Mouse (Mus musculus) stomach, embryonic 14.5 days (tissue): ENCODE data around the gene Gm4763. TPM values are rescaled to one million over a fixed set of nuclear protein-coding genes. Genes with fewer than 3 reads are reported as not detected.
A peak's percentile ranks its signal among the peaks of the same experiment; 100 is the strongest.
"Not testable (repeated sequence)": the region's sequence is repeated elsewhere in the genome, so short reads cannot be mapped to it uniquely, and the experiment has no call there.

Source experiments
- ATAC-seq: fragments of 200-750 bp; cut with Nextera tagmentation; 2 replicates; pipeline ENCODE4 v1.8.0; 2017; ENCODE audit warnings: low read depth, moderate TSS enrichment; ENCODE audit not compliant: insufficient number of reproducible peaks, insufficient read depth, low FRiP score
- H3K27ac ChIP-seq: fragments of 300-500 bp; sonication (generic); 2 replicates; pipeline ENCODE4 v1.5.1; 2014; ENCODE audit warnings: mild to moderate bottlenecking, low read length, moderate library complexity, mixed read lengths
- H3K27me3 ChIP-seq: fragments of 300-500 bp; sonication (generic); 2 replicates; pipeline ENCODE4 v1.6.1; 2014; ENCODE audit warnings: low read length, control low read depth, mixed read lengths; ENCODE audit not compliant: control insufficient read depth, insufficient read depth
- H3K36me3 ChIP-seq: fragments of 300-500 bp; sonication (generic); 2 replicates; pipeline ENCODE4 v1.6.1; 2014; ENCODE audit warnings: mild to moderate bottlenecking, control low read depth, low read length, moderate library complexity, mixed read lengths; ENCODE audit not compliant: control insufficient read depth, insufficient read depth
- H3K4me1 ChIP-seq: fragments of 300-500 bp; sonication (generic); 2 replicates; pipeline ENCODE4 v1.6.1; 2014; ENCODE audit warnings: low read length, control low read depth, mixed read lengths; ENCODE audit not compliant: control insufficient read depth, insufficient read depth
- H3K4me2 ChIP-seq: fragments of 300-500 bp; sonication (generic); replicated peaks from 2 replicates; pipeline ENCODE4 v1.6.1; 2014; ENCODE audit warnings: low read depth, low read length, control low read depth
- H3K4me3 ChIP-seq: fragments of 300-500 bp; sonication (generic); 2 replicates; pipeline ENCODE4 v1.5.1; 2014; ENCODE audit warnings: low read depth, low read length, control low read depth
- H3K9ac ChIP-seq: fragments of 300-500 bp; sonication (generic); replicated peaks from 2 replicates; pipeline ENCODE4 v1.6.1; 2014; ENCODE audit warnings: low read depth, mild to moderate bottlenecking, control low read depth, low read length, moderate library complexity, mixed read lengths
- H3K9me3 ChIP-seq: fragments of 300-500 bp; sonication (generic); 2 replicates; pipeline ENCODE4 v1.6.1; 2016; ENCODE audit warnings: low read depth, low read length, control low read depth; ENCODE audit not compliant: control insufficient read depth
- WGBS: fragments of 180-500 bp; shearing (Covaris S2); extraction: QIAGEN DNeasy Blood & Tissue Kit; methylation state at CpG from one replicate; pipeline ENCODE4 v1.1.7; 2014; 5-methylcytosine and 5-hydroxymethylcytosine counted together
- polyA plus RNA-seq: library from polyadenylated mRNA; unstranded; fragments of >200 nt; fragmentation: Nextera tagmentation; extraction: Ambion mirVana; gene quantifications from 2 replicates; pipeline ENCODE4 v1.2.1, GENCODE M21; 2014

Gm4763 gene
- polyA plus RNA-seq, 1 experiment from 2014 or later = not detected

DNA sequence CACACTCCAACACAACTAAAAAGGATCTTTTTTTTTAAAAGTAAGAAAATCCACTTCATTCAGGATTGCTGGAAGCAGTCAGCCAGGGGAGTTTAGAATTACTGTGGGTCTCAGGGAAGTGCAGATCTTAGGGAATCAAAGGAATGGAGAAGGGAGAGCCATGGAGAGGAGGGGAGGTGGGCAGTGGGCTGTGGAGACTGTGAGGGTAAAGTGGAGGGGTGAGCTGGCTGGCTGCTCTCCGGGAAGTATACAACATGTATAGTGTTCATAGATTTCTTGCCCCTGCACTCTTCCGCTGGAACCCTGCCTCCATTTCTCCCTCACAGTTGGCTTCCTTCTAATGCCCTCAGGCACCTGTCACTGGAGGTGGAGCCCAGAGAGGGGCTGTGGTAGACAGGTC is 24.9 kb upstream of the Gm4763 start:
- no peak overlapping the region for H3K27ac ChIP-seq
- no peak overlapping the region for H3K4me3 ChIP-seq
- 74% methylated on average over 2 of the region's 2 CpGs for WGBS
- no peak overlapping the region for H3K9ac ChIP-seq
- H3K27me3 ChIP-seq = no peaks in the 10 kb centered on the region
- H3K9me3 ChIP-seq = no peaks in the 10 kb centered on the region
- no peak for ATAC-seq
- H3K36me3 ChIP-seq = no peaks in the 10 kb centered on the region
- no peak overlapping the region for H3K4me2 ChIP-seq
- H3K4me1 ChIP-seq = no peaks in the 10 kb centered on the region

DNA sequence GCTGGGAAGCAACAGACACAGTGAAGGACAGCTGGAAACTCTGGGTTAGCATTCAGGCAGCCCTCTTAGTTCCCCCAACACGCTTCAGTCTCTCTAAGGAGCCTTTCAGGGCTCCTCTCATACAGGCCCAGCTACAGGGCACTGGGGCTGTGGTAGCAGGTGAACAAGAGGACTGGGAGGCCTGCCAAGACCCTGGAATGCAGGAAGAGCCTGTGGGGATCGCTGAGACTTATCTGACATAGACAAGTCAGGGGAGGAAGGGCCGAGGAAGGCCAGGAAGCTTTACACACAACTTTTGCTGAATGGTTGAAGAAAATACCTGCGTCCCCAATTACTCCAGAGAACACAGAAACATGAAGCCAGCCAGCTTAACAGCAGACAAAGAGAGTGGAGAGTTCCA is 24.0 kb upstream of the Gm4763 start:
- WGBS = 48% methylated on average over 4 of the region's 4 CpGs
- H3K27me3 ChIP-seq = no peaks in the 10 kb centered on the region
- no peaks in the 10 kb centered on the region for H3K4me1 ChIP-seq
- H3K27ac ChIP-seq = no peak overlapping the region
- no peak overlapping the region for H3K4me3 ChIP-seq
- H3K4me2 ChIP-seq = no peak overlapping the region
- H3K9ac ChIP-seq = no peak overlapping the region
- H3K36me3 ChIP-seq = no peaks in the 10 kb centered on the region
- no peak for ATAC-seq
- H3K9me3 ChIP-seq = no peaks in the 10 kb centered on the region

DNA sequence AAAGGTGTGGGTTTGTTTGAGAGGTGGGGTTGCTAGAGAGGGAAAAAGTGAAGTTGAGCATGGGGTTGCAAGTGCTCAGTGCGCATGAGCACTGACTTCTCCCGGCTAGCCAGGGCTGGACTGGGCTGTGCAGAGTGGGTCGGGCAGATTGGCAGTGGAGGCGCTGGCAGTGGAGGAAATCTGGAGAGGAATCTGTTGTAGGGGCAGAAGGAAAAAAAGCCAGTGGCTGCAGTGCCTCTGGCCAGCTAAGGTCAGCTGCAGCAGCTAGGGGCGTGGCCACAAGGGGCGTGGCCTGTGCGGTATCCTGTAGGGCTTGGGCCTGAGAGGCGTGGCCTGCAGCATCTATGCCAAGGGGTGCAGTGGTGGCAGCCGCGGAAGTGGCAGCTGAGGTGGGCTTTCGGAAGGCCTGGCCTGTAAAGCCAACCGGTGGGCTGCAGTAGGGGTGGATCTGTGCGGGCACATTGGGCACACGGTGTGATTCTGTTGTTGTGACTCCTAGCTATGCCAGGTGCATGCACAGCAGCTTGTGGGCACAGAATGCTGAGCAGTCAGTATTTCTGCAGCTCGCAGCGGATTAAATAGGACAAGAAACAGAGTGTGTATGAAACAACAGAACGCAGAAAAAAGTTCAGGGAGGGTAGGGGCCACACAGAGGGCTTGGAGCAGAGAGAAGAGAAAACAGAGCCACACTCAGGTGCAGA is 9.4 kb upstream of the Gm4763 start:
- H3K36me3 ChIP-seq = no peaks in the 10 kb centered on the region
- H3K4me3 ChIP-seq = no peak overlapping the region
- 0 out of 2 replicates have a peak overlapping the region, but pooled peaks have one; percentile 16 for H3K4me2 ChIP-seq
- peak; percentile 61; the same call in 1 of the 2 replicates for ATAC-seq
- no peaks in the 10 kb centered on the region for H3K9me3 ChIP-seq
- H3K9ac ChIP-seq = no peak overlapping the region
- 17% methylated on average over 17 of the region's 17 CpGs for WGBS
- no peaks in the 10 kb centered on the region for H3K27me3 ChIP-seq
- H3K4me1 ChIP-seq = 0 out of 2 replicates have a peak, but pooled peaks cover 3% of the 10 kb centered on the region
- no peak overlapping the region for H3K27ac ChIP-seq

DNA sequence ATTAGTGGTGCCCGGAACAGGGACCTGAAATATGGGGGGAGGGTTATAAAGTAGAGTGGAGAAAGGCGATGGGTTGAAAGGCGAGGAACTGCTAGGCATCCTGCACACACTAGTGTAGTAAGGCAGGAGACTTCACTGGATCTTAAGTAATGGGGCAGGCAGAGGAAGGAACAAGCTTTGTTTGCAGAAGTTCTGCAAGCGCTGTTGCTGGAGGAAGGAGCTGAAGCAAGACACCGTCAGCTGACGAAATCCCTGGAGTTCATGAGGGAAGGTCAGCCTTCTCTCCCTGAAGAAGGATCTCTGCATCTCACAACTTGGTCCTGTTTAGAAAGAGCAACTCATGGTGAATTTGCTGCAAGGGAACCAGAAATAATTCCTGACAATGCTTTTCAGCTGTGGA is 11.7 kb downstream of the Gm4763 start:
- H3K27me3 ChIP-seq = no peaks in the 10 kb centered on the region
- H3K27ac ChIP-seq = no peak overlapping the region
- H3K9ac ChIP-seq = no peak overlapping the region
- H3K4me3 ChIP-seq = no peak overlapping the region
- no peak for ATAC-seq
- H3K4me1 ChIP-seq = no peaks in the 10 kb centered on the region
- no peaks in the 10 kb centered on the region for H3K36me3 ChIP-seq
- WGBS = 62% methylated on average over 6 of the region's 6 CpGs
- no peak overlapping the region for H3K4me2 ChIP-seq
- H3K9me3 ChIP-seq = no peaks in the 10 kb centered on the region

- Histone ChIP-seq H3K4me1 (no peaks in the 10 kb centered on the region), H3K4me2 (no peak within 1 kb of the TSS), H3K4me3 (no peak within 1 kb of the TSS), H3K9ac (no peak within 1 kb of the TSS), H3K9me3 (no peaks in the 10 kb centered on the region), H3K27me3 (no peaks in the 10 kb centered on the region), H3K36me3 (no peaks in the 10 kb centered on the region), H3K27ac (no peak within 1 kb of the TSS)
- 92% methylated on average over 14 of the region's 14 CpGs for WGBS
- no peak for ATAC-seq
Measured at GRCm38 (mm10) chr7:24708832-24709292, 17.8 kb downstream of the Gm4763 start, which contains the start of gene BC049730. Gene BC049730 (plus strand): TSS chr7:24709242.

GRCm38 (mm10) chr7:24702841-24703240 is 23.9 kb downstream of the Gm4763 start:
- not testable (repeated sequence) for H3K27ac ChIP-seq, H3K9me3 ChIP-seq, H3K27me3 ChIP-seq, H3K4me1 ChIP-seq, H3K4me2 ChIP-seq, H3K36me3 ChIP-seq, ATAC-seq, H3K9ac ChIP-seq, H3K4me3 ChIP-seq
- WGBS = 70% methylated on average over 9 of the region's 9 CpGs

- WGBS = 94% methylated on average over 4 of the region's 4 CpGs
- H3K27me3 ChIP-seq, H3K4me2 ChIP-seq, ATAC-seq, H3K4me1 ChIP-seq, H3K4me3 ChIP-seq, H3K36me3 ChIP-seq, H3K9me3 ChIP-seq, H3K9ac ChIP-seq, H3K27ac ChIP-seq: not testable (repeated sequence)
Measured at GRCm38 (mm10) chr7:24697891-24698290, 28.8 kb downstream of the Gm4763 start.

- not testable (repeated sequence) for H3K9ac ChIP-seq, H3K4me2 ChIP-seq, H3K4me3 ChIP-seq, H3K27me3 ChIP-seq, H3K27ac ChIP-seq, H3K4me1 ChIP-seq, H3K9me3 ChIP-seq, H3K36me3 ChIP-seq, ATAC-seq
- WGBS = 81% methylated on average over 3 of the region's 3 CpGs
Measured at GRCm38 (mm10) chr7:24692693-24693092, 34.0 kb downstream of the Gm4763 start.

GRCm38 (mm10) chr7:24687519-24687918 is 39.2 kb downstream of the Gm4763 start:
- 92% methylated on average over 10 of the region's 10 CpGs for WGBS
- not testable (repeated sequence) for ATAC-seq, H3K4me1 ChIP-seq, H3K36me3 ChIP-seq, H3K27me3 ChIP-seq, H3K9ac ChIP-seq, H3K9me3 ChIP-seq, H3K4me2 ChIP-seq, H3K27ac ChIP-seq, H3K4me3 ChIP-seq
